Mouse (Mus musculus) kidney, embryonic 16.5 days (tissue): ENCODE results near the gene Acvr1c. TPM values are rescaled to one million over a fixed set of nuclear protein-coding genes. Genes with fewer than 3 reads are reported as not detected.

Experiments used
- polyA plus RNA-seq: library from polyadenylated mRNA; unstranded; fragments of >200 nt; fragmentation: Nextera tagmentation; extraction: Ambion mirVana; gene quantifications from 2 replicates; pipeline ENCODE4 v1.2.1, GENCODE M21; 2015

The Acvr1c gene
- polyA plus RNA-seq, 1 experiment from 2014 or later: 0.30 TPM

Other genes with a start within 250 kb of the Acvr1c start
- gene Cytip, start 162.4 kb downstream of the Acvr1c start, polyA plus RNA-seq: 1.4 and 1.5 TPM in 2 replicates
- gene Gm17409, start 112.2 kb upstream of the Acvr1c start, polyA plus RNA-seq: not detected in 2 replicates
- gene Acvr1, start 209.3 kb upstream of the Acvr1c start, polyA plus RNA-seq: 5.2 and 5.8 TPM in 2 replicates
- gene Upp2, start 209.4 kb upstream of the Acvr1c start, polyA plus RNA-seq: 7.6 and 8.5 TPM in 2 replicates